Mouse (Mus musculus) kidney, adult 18-20 months (tissue): ENCODE results near the gene Exph5.

Experiments used
- DNase-seq: peaks from one replicate; pipeline ENCODE4 v3.0.0; 2021

Gene Exph5

GRCm38 (mm10) chr9:53376820-53377219 is 75.3 kb downstream of the Exph5 start:
- DNase-seq = peak; percentile 27

DNA sequence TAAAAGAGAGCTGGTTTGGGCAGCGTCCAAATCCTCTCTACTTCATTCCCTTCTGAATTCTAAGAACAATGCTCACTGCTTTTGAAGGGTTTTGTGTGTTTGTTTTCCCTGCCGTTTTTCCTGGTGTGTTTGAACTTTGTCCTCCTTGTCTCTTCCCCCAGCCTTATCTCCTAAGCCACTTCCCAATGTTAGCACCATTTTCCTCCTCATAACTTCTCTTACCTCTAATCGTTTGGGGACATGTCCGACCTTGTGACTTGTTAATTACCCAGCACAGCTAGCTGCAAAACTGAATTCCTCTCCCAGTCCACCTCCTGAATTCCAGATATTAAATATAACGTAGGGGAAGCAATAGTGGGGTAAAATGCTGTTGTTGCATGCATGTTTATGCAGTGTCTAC is 76.1 kb downstream of the Exph5 start:
- DNase-seq = no peak

- DNase-seq = no peak
These were observed 76.7 kb downstream of the Exph5 start for GRCm38 (mm10) chr9:53378171-53378570.

- DNase-seq = no peak
These were observed 79.1 kb downstream of the Exph5 start for GRCm38 (mm10) chr9:53380595-53380994.

DNA sequence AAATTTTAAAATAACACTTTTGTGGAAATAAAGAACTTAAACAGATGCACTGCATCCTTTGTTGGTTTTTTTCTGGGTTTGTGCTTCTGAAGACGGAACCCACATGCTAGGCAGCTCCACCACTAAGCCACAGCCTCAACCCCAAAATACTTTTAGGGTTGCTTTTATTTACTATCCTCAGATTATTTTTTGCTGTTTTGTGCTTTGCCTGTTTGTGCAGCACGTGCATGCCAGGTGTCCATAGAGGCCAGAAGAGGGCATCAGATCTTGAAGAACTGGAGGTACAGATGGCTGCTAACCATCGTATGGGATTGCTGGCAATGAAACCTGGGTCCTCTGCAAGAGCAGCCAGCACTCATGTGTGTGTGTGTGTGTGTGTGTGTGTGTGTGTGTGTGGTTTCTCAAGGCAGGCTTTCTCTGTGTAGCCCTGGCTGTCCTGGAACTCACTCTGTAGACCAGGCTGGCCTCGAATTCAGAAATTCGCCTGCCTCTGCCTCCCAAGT is 79.7 kb downstream of the Exph5 start:
- DNase-seq = no peak

DNA sequence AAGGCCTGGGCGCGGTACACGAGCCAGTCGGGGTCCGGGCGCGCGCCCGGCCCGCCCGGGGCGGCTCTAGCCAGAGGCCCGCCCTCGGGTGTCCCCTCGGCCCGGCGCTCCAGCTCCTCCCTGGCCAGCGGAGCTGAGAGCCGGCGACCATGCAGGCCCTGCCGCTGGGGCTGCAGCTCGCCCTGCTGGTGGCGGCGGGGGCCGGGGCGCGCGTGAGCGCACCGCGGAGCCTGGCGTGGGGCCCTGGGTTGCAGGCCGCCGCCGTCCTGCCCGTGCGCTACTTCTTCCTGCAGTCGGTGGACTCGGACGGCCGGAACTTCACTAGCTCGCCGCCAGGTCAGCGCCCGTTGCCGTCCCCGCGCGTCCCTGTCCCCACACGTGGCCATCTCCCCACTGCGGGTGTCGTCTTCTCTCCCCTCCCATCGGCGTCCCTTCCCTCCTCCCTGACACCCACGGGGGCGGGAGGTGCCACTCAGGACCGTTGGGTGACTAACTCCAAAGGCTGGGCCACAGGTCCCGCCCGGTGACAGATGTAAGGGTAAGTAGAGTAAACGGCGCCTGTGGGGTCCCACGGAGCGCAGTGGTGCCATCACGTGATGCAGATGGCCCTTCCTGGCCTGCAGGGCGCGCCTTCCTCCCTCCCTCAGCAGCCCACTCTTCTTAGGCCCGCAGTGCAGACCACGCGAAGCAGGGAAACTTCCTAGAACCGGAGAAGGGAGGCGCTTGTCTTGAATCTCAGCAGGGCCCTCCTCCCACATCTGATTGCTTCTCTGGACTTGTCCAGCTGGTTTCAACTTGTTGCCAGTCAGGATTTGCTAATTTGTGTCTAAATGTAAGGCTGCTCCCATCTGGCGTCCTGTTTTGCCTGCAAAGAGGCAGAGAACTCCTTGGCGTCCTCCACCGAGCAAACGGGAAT is 82.7 kb downstream of the Exph5 start, which contains the start of gene Kdelc2:
Gene Kdelc2 (plus strand): TSS at position 75 of the 916 bp plus-strand sequence.
- peak; percentile 84 for DNase-seq

DNA sequence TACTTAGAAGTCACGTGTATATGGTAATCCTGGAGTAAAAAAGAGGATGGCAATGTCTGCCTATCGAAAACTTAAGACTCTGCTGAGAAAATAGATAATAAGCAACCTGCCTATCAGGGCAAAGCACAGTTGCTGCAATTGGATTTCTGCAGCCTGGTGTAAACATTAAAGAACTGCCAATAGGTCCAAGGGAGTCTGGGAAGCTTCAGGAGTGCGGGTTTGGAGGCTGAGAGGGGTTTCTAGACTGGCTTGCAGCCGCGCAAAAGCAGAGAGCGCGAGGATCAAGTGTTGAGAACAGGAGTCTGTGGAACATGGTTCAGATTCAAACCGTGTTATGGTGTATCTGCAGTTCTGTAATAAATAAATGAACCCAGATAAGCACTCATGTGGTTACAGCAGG is 83.4 kb downstream of the Exph5 start:
- no peak for DNase-seq

GRCm38 (mm10) chr9:53387431-53387830 is 86.0 kb downstream of the Exph5 start:
- DNase-seq = no peak

- DNase-seq = no peak
These were observed 87.6 kb downstream of the Exph5 start for GRCm38 (mm10) chr9:53389109-53389508.

DNA sequence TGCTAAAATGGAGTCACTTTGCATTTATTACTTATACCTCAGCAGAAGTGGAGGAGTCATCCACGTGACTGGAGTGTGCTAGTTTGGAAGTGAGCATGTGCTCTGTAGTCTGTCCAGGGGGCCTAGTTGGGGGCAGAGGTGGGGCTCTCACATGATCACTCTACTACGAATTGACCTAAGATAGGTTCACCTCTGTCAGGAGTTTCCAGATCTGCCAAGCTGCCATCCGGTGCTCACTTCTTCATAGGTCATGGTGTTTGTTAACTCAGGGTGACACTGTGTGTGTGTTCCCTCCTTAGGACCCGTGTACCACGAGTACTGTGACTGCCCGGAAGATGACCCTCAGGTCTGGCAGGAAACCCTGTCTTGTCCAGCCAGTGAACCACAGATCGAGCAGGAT is 88.7 kb downstream of the Exph5 start:
- DNase-seq = no peak

DNA sequence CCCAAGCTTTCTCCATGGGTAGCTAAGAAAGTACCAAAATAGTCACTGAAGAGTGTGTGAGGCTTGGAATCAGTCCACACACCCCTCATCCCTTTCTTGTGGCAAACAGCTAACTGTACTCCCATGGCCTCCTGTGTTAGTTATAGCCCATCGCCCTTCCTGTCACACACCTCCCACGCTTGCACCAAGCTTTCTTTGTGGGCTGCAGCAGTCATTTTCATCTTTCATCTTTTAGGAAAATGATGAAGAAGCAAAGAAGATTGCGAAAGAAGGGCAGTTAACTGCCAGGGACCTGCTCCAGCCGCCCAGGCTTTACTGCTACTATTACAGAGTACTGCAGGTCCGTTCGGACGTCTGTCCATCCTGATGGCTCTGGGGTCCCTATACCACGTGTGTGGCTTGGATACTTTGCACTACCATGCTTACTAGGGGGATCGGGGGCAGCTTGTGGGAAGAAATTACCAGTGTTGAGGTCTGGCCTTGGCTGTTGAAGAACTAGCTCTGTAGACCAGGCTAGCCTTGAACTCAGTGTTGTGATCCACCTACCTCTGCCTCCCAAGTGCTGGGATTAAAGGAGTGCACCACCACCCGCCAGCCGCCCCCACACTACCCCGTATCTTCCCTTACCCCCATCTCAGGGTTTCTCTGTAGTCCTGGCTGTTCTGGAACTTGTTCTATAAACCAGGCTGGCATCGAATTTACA is 96.4 kb downstream of the Exph5 start:
- DNase-seq = no peak

DNA sequence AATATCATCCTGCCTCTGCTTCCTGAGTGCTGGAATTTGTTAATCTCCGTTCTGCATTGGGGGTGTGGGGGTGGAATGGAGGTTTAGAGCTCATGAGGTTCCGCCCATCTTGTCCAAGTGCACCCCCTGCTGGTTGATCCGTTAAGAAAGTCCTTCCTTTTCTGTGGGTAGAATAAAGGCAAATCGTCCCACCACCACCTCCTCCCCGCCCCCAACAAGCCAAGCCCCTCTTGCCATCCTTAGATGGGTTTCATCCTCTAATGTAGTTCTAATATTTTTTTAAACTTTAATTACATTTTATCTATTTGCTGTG is 96.9 kb downstream of the Exph5 start:
- peak; percentile 67 for DNase-seq

DNA sequence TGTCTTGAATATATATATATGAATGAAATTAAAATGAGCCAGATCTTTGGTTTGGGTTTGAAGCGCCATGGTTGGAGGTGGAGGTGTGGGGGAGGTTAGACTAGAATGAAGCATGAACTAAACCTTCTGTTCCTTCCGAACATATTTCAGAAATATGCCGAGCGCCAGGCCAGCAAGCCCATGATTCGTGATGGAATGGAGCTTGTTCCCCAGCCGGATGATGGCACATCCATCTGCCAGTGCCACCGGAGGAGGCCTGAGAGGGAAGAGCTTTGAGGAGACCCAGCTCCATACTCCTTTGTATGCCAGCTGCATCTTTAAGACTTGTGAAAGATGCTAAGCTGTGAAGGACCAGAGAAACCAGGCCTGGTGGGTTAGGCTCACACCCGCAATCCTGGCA is 98.1 kb downstream of the Exph5 start:
- DNase-seq = no peak

- no peak for DNase-seq
These were observed 99.2 kb downstream of the Exph5 start for GRCm38 (mm10) chr9:53400696-53401095.

DNA sequence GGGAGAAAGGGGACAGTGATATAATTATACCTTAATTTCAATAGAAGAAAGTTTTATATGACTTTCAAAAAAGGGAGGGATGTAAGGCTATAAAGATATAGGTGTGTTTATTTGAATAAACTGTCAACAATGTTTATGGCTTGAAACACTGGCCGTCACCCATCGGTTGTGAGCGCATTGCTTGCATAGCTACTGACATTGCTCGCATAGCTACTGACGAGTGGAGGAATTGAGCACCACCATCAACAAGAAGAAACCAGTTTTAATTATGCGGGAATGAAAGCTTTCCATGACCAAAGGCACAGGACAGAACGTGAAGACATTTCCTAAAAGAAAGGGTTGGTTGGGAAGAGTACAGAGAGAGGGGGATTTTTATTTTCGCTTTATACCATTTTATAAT is 99.7 kb downstream of the Exph5 start:
- DNase-seq = no peak

- DNase-seq = peak; percentile 69
These were observed 100.8 kb downstream of the Exph5 start, which contains the start of gene 4930550C14Rik for GRCm38 (mm10) chr9:53402291-53402711. Gene 4930550C14Rik (plus strand): TSS chr9:53402325.

DNA sequence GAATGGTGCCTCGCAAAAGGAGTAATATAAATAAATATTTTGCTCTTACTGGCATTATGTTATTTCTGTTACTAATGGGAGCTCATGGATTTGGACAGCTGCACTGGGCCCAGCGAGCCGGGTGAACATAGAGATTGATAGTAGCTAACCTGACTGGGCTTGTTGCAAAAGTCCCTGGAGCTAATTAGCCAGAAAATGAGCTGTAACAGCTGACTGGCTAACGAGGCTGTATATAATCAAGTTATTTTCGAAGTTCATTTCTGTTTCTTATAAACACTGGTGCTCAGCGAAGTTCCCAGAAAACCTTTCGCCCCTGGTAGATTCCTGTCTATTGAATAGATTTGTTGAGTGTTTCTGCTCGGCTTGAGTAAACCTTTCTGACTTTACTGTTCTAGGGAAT is 101.5 kb downstream of the Exph5 start:
- no peak for DNase-seq

GRCm38 (mm10) chr9:53404050-53404752 is 102.7 kb downstream of the Exph5 start:
- DNase-seq = no peak

DNA sequence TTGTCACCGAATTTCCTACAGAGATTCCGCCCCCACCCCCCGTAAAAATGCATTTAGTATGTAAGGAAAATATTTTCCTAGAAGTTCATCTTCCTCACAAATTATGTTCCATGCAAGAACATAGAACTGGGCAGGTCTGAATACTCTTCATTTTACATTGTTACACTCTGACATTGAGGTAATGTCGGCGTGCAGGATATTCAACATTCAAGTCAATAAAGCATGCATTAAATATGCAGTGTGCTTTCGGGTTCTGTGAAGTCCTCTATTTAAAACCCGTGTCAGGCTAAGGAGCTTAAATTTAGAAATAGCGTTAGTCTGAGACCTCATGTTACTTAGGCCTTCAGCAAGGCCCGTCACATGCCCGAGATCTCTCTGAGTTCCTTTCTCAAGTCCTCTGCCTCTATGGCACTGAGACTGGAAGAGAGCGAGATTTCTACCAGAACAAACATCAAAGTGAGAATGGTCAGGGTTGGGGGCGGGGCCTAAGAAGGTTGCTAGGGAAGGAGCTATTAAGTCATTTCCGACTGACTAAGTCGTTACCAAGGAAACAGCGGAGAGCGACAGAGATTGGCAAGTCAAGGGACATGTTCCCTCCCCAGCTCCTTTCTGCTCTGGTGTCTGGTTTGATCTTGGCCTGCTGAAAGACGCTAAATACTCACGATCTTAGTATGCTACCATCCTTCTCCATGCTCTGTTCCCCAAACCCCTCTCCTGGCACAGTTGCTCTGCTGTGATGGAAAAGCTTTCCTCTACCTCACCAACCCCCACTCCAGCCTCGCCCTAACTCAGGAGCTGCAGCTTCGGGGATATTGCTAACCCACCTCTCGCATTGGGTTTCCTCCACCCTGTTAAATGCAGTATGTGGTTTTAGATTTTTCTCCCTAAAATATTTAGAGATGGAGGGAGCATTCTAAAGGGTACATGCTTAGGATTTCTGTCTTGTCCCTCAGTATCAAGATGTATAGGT is 103.6 kb downstream of the Exph5 start:
- peak; percentile 67 for DNase-seq

DNA sequence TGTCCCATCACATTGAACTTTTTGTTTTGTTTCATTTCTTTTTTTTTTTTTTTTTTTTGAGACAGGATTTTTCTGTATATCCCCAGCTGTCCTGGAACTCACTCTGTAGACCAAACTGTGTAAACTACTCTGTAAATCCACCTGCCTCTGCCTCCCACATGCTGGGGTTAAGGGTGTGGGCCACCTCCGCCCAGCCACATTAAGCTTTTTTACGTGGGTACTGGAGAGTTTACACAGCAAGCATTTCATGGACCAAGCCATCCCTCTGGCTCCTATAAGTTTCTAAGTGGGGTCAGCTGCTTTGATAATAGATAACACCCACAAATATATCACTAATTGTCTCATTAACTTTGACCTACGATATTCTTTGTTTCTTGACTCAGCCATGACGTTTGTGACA is 107.1 kb downstream of the Exph5 start:
- DNase-seq = no peak

DNA sequence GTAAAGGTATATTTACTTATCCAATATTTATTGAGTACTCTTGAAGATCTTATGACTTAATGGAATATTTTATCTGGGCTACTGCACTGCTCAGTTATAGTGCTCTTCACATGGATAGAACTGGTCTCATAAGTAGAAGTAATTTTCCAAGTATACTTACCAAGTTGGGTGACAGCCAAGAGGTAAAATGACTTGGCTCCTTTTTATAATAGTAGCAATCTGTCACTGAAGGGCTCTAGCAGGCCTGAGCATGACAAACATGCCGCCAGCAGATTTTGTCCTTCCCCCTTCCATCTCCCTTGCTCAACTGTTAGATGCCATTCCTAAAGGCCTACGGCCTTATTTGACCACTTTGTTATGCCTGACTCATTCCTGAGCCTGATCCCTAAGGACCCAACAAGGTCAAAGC is 107.5 kb downstream of the Exph5 start:
- no peak for DNase-seq

GRCm38 (mm10) chr9:53409427-53409826 is 108.0 kb downstream of the Exph5 start:
- DNase-seq = no peak
